Mouse (Mus musculus) right cerebral cortex, postnatal 36 days (tissue): ENCODE data around the gene Scd3.
"Not testable (repeated sequence)": the region's sequence is repeated elsewhere in the genome, so short reads cannot be mapped to it uniquely, and the experiment has no call there.

Experiments
- DNase-seq, 2 experiments: peaks; one replicate each; pipeline ENCODE4 v3.0.0; 2022; ENCODE audit warnings: low spot score in 2 of 2, mixed read lengths in 1 of 2

Scd3 gene

GRCm38 (mm10) chr19:44273711-44274110, 70.6 kb downstream of the Scd3 start:
- no peak for DNase-seq

DNA sequence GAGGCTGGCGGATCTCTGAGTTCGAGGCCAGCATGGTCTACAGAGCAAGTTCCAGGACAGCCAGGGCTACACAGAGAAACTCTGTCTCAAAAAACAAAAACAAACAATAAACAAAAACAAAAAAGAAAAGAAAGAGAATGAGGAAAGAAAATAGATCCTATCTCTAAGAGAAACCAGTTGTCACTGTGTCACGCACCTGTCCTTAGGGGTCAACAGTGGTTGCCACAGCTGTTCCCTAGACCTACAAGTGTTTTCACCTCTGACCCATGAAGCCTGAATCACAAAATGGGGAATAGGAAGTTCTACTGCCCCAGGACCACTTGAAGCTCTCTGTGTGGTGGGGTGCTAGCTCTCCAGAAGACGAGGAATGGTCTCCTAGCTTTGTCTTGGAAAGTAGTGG, 71.4 kb downstream of the Scd3 start:
- DNase-seq: no peak

DNA sequence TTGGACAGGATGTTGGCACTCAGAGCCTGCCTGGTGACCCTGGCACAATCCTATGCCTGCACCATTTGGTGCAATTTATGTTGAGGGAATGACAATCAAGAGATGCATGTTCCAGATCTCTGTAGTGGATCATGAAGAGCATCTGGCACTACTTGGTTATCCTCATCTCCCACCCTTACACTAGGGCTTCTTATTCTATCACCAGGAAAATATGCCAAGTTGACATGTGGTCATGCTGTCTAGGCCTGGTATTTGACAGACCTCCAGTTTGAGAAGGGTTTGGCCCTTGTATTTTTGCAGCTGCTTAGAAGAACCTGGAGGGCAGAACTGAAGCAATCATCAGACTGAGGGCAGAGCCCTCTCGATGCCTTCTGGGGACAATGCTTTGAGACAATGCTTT, 72.3 kb downstream of the Scd3 start:
- DNase-seq: no peak

- no peak for DNase-seq
Observed at GRCm38 (mm10) chr19:44276861-44277260, 73.8 kb downstream of the Scd3 start.

- DNase-seq: no peak
Observed at GRCm38 (mm10) chr19:44277931-44278330, 74.9 kb downstream of the Scd3 start.

GRCm38 (mm10) chr19:44280755-44281154, 77.7 kb downstream of the Scd3 start:
- no peak for DNase-seq

- not testable (repeated sequence) for DNase-seq
Observed at GRCm38 (mm10) chr19:44281825-44282447, 78.9 kb downstream of the Scd3 start.

- no peak for DNase-seq
Observed at GRCm38 (mm10) chr19:44282534-44283156, 79.6 kb downstream of the Scd3 start.

DNA sequence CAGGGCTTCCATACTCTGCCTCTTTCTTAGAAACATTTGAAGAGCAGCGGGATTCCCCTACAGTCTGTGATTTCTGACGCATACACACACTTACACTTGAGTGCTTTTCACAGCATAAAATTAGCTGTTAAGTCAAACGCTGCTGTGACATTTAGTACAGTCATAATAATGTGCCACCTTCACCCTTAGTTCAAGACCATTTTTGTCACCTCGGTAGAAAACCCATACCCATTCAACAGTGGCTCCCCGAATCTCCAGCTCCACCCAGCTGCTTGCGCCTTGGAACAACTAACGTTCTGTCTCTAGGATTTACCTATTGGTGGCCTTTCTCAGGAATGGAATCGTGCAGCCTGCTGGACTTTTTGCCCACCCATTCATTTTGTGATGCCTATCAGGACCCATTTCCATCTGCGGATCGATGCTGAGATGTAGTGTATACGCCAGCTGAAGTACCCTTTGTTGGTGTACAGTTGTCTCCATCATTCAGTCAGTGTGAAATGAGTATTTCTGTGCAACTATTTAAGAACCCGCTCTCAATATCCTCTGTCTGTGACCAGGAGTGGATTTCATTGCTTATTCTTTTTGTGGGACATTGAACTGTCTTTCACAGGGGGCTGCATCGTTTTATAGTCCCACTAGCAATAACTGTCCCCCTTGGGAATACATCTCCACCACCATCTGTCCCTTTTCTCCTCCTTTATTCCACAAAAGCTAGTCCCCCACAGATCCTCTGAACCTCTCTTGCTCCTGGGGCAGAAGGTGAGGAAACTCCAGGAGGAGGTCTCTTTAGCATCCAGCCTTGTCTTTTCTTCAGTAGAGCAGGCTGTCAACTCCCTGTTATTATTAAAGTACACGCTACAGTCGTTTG, 80.3 kb downstream of the Scd3 start:
- no peak for DNase-seq

DNA sequence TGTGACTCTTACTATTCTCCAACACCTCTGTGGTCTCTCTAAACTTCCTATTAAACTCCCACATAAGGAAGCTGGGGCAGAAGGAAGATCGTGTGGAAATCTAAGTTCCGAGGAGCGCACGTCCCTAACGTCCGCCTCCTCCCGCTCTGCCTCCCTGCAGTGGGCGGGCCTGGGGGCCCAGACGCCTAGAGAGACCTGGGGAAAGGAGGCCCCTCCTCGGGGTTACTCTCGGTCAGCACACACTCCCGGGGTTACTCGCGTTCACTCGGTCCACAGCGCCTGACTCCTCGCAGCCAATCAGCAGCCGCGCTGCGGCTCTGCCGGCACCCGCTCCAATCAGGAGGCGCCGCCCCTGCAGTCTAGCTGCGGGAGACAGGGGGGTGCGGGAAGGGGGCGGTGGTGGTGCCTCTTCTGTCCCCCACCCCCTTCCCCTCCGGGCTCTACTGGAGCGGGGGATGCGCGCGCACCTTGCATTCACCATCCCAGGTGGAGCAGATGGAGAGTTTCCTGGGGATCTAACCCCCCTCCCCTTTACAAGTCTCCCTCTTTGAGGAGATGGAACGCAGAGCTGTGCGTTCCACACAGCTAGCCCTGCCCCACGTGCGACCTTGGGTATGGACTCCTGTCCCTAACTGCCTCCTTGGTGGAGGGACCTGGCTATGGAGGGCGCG, 81.1 kb downstream of the Scd3 start:
- peak; percentile 91 to 94 for DNase-seq

DNA sequence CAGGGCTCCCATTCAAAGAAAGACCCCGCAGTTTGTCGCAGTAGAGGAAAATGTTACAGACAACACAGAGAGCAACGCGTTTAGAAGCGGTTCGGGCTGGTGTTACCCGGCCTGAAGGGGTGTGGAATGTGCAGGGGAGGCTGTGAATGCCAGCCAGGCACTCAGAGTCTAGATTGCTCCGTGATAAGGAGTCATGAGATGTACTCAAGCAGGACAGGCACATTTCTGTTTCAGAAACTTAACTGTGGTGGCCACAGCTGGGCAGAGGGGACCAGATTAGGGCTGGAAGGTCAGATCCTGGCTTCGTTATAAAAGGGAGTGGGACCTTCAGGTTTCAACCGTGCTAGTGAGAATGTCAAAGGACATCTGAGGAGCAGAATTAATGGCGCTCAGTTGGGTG, 81.7 kb downstream of the Scd3 start:
- no peak for DNase-seq

GRCm38 (mm10) chr19:44285554-44285953, 82.5 kb downstream of the Scd3 start:
- DNase-seq: no peak

DNA sequence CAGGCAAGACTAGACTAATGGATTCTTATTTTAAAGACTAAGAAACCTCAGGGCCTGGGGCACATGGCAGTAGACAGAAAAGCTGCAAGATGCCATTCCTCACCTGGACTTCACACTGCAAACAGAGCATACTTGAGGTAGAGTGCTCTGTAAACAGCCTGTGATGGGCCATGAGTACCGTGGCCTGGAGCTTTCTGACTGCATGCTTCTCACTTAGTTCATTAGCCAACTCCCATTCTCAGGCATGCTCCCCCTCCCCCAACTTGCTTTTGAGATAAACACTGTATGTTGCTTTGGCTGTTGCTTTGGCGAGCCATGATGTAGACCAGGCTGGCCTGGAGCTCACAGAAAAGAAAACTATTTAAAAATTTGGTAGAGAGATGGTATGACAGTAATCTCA, 83.0 kb downstream of the Scd3 start:
- no peak for DNase-seq

GRCm38 (mm10) chr19:44287415-44288110, 84.5 kb downstream of the Scd3 start:
- DNase-seq: no peak

- DNase-seq: no peak
Observed at GRCm38 (mm10) chr19:44292083-44292482, 89.0 kb downstream of the Scd3 start.

DNA sequence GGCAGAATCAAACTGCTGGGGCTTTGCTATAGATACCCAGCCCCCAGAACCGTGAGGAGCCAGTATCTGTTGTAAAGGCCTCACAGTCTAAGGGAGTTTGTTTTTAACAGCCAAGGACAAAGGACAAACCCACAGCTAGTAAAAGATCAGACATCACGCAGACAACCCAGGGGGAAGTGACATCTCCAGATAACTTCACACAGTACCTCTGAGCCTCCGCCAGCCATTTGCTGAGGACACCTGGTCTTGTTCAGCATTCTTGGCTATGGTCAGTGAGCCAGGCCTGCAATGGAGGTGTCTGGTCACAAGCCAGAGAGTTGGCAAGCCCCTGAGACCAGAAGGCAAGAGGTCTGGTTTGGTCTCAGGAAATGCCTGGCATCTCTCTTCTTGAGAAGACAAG, 89.4 kb downstream of the Scd3 start:
- no peak for DNase-seq

DNA sequence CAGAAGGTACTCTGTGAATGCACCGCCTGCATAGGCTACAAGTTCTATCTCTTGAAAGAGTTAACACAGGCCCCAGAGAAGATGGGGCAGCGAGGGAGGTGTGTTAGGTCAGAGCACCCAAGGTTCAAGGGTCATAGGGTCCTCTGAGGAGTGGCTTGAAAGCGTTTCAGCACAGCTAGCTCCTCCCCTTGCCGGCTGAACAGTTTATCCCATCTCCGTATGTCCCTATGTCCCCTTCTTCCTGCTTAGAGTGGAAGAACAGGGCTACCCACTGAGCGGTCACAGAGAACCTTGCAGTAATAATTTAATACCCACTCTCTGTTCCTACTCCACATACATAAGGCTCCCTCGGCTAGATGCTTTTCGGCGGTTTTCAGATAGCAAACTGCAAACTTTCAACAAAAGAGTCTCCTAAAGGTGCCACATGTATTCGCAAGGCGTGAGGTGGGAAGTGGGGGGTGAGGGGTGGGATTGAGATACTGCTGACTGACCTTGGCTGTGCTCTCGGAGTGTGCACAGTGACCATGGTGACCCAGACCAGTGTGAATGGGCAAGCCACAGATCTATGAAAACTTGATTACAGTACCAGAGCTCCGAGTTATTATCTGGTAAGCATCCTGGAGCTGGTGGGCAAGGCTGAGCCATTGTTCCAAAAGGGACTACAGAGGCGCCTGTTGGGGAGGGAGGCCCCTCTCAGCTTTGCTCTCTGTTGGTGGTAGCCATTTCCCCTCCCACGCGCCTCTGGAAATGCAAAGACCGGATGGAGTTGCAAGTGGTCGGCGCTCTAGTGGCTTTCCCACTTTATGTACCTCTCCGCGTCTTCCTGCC, 90.1 kb downstream of the Scd3 start, which contains the start of gene Scd2:
Gene Scd2 (plus strand): TSS at position 734 of the 828 bp plus-strand sequence.
- no peak for DNase-seq
